Mouse (Mus musculus): Measurements from ENCODE around the gene Arhgap27.

The Arhgap27 gene

GRCm38 (mm10) chr11:103396236-103396635, 32.7 kb upstream of the Arhgap27 start:
- POLR2A ChIA-PET = interaction anchor here in 2 of 4 experiments (0.9 to 3.7 kb wide), 9 partner anchors 7 to 280 kb away, joined by 3 to 22 read pairs (median 4); partner anchors contain the start of genes Plekhm1 (in 2 of the 2) and Hexim1 (in 1 of the 2)

GRCm38 (mm10) chr11:103394604-103395003, 31.1 kb upstream of the Arhgap27 start:
- ChIA-PET CTCF (interaction anchor here in 3 of 4 experiments (1.0 to 1.8 kb wide), 3 partner anchors 8 to 36 kb away, joined by 3 to 9 read pairs (median 5); no protein-coding TSS in a partner anchor), POLR2A (interaction anchor here in 3 of 4 experiments (0.6 to 3.7 kb wide), 15 partner anchors 8 to 1167 kb away, joined by 3 to 22 read pairs (median 4); partner anchors contain the start of genes Plekhm1 (in 2 of the 3), Arhgap27 (in 1 of the 3) and Hexim1 (in 1 of the 3))

More at GRCm38 (mm10) chr11:103396236-103396635, 32.7 kb upstream of the Arhgap27 start:
- CTCF ChIA-PET = no interaction called here

- POLR2A ChIA-PET = interaction anchor here in 3 of 4 experiments (0.6 to 3.7 kb wide), 19 partner anchors 8 to 278 kb away, joined by 3 to 22 read pairs (median 5); partner anchors contain the start of genes Plekhm1 (in 2 of the 3), Arhgap27 (in 1 of the 3) and Hexim1 (in 1 of the 3)
- CTCF ChIA-PET = interaction anchor here (0.7 to 1.8 kb wide), 6 partner anchors 8 to 36 kb away, joined by 3 to 9 read pairs (median 4); no protein-coding TSS in a partner anchor
Observed at GRCm38 (mm10) chr11:103394025-103394424, 30.5 kb upstream of the Arhgap27 start.

- CTCF ChIA-PET = interaction anchor here in 2 of 4 experiments (0.5 to 1.0 kb wide), 2 partner anchors 22 to 28 kb away, joined by 3 read pairs; no protein-coding TSS in a partner anchor
Observed at GRCm38 (mm10) chr11:103387870-103388526, 24.5 kb upstream of the Arhgap27 start.

GRCm38 (mm10) chr11:103386827-103387226, 23.3 kb upstream of the Arhgap27 start:
- ChIA-PET POLR2A (interaction anchor here (0.7 to 4.1 kb wide), 14 partner anchors 11 to 350 kb away, joined by 3 to 26 read pairs (median 6); partner anchors contain the start of genes Plekhm1 (in 3 of the 4) and Arhgap27 (in 1 of the 4)), CTCF (no interaction called here)

More at GRCm38 (mm10) chr11:103387870-103388526, 24.5 kb upstream of the Arhgap27 start:
- POLR2A ChIA-PET = interaction anchor here (0.6 to 4.1 kb wide), 26 partner anchors 8 to 85 kb away, joined by 3 to 26 read pairs (median 5); partner anchors contain the start of genes Plekhm1 (in 3 of the 4) and Arhgap27 (in 1 of the 4)

GRCm38 (mm10) chr11:103381956-103382613, 18.6 kb upstream of the Arhgap27 start:
- CTCF ChIA-PET = interaction anchor here in 2 of 4 experiments (1.3 to 2.0 kb wide), 2 partner anchors 20 to 82 kb away, joined by 3 to 6 read pairs; no protein-coding TSS in a partner anchor
- POLR2A ChIA-PET = interaction anchor here in 2 of 4 experiments (0.7 to 2.2 kb wide), 9 partner anchors 10 to 32 kb away, joined by 3 to 9 read pairs (median 4); partner anchors contain the start of gene Plekhm1 (in 2 of the 2)

GRCm38 (mm10) chr11:103381505-103381904, 18.0 kb upstream of the Arhgap27 start:
- CTCF ChIA-PET = interaction anchor here in 2 of 4 experiments (0.6 to 1.3 kb wide), 2 partner anchors 20 to 83 kb away, joined by 3 to 7 read pairs; no protein-coding TSS in a partner anchor

GRCm38 (mm10) chr11:103380460-103380859, 17.0 kb upstream of the Arhgap27 start:
- POLR2A ChIA-PET = interaction anchor here in 3 of 4 experiments (0.5 to 2.2 kb wide), 7 partner anchors 9 to 322 kb away, joined by 3 to 9 read pairs (median 5); partner anchors contain the start of gene Plekhm1 (in 2 of the 3)

More at GRCm38 (mm10) chr11:103381505-103381904, 18.0 kb upstream of the Arhgap27 start:
- POLR2A ChIA-PET = interaction anchor here in 2 of 4 experiments (0.9 to 2.2 kb wide), 9 partner anchors 10 to 33 kb away, joined by 3 to 9 read pairs (median 4); partner anchors contain the start of gene Plekhm1 (in 1 of the 2)

GRCm38 (mm10) chr11:103378341-103378740, 14.8 kb upstream of the Arhgap27 start:
- ChIA-PET POLR2A (interaction anchor here in 2 of 4 experiments (1.2 to 1.3 kb wide), 3 partner anchors 10 to 34 kb away, joined by 3 to 4 read pairs (median 3); partner anchors contain the start of gene Plekhm1 (in 1 of the 2)), CTCF (no interaction called here)

More at GRCm38 (mm10) chr11:103380460-103380859, 17.0 kb upstream of the Arhgap27 start:
- CTCF ChIA-PET = interaction anchor here in 2 of 4 experiments (0.6 to 1.3 kb wide), 2 partner anchors 22 to 84 kb away, joined by 3 read pairs; no protein-coding TSS in a partner anchor

GRCm38 (mm10) chr11:103375772-103376171, 12.3 kb upstream of the Arhgap27 start:
- POLR2A ChIA-PET = interaction anchor here in 3 of 4 experiments (0.7 to 3.6 kb wide), 8 partner anchors 8 to 28 kb away, joined by 3 to 13 read pairs (median 5); partner anchors contain the start of gene Arhgap27 (in 1 of the 3)
- CTCF ChIA-PET = no interaction called here

GRCm38 (mm10) chr11:103375258-103375657, 11.8 kb upstream of the Arhgap27 start:
- ChIA-PET CTCF (interaction anchor here in 1 of 4 experiments (0.6 kb wide), 1 partner anchor 31 kb away, joined by 3 read pairs; no protein-coding TSS in a partner anchor), POLR2A (interaction anchor here (0.6 to 3.6 kb wide), 13 partner anchors 8 to 930 kb away, joined by 3 to 13 read pairs (median 3); partner anchors contain the start of genes Arhgap27 (in 1 of the 4) and Plekhm1 (in 1 of the 4))

- POLR2A ChIA-PET = interaction anchor here in 1 of 4 experiments (3.4 to 3.6 kb wide), 2 partner anchors 10 to 14 kb away, joined by 8 to 13 read pairs; no protein-coding TSS in a partner anchor
Observed at GRCm38 (mm10) chr11:103373922-103374321, 10.4 kb upstream of the Arhgap27 start.

GRCm38 (mm10) chr11:103372561-103372960, 9.1 kb upstream of the Arhgap27 start:
- ChIA-PET POLR2A (interaction anchor here in 2 of 4 experiments (1.2 to 3.4 kb wide), 8 partner anchors 9 to 31 kb away, joined by 3 to 18 read pairs (median 6); partner anchors contain the start of gene Arhgap27 (in 1 of the 2)), CTCF (interaction anchor here in 2 of 4 experiments (0.5 to 0.6 kb wide), 2 partner anchors 21 to 518 kb away, joined by 3 to 8 read pairs; no protein-coding TSS in a partner anchor)

More at GRCm38 (mm10) chr11:103373922-103374321, 10.4 kb upstream of the Arhgap27 start:
- CTCF ChIA-PET = no interaction called here

GRCm38 (mm10) chr11:103372068-103372467, 8.6 kb upstream of the Arhgap27 start:
- ChIA-PET CTCF (interaction anchor here in 1 of 4 experiments (1.3 kb wide), 1 partner anchor 30 kb away, joined by 4 read pairs; no protein-coding TSS in a partner anchor), POLR2A (interaction anchor here in 2 of 4 experiments (0.6 to 3.4 kb wide), 14 partner anchors 8 to 519 kb away, joined by 3 to 18 read pairs (median 4); partner anchors contain the start of gene Arhgap27 (in 1 of the 2))

- POLR2A ChIA-PET = interaction anchor here in 3 of 4 experiments (0.6 to 3.4 kb wide), 14 partner anchors 9 to 47 kb away, joined by 3 to 18 read pairs (median 4); partner anchors contain the start of genes Arhgap27 (in 1 of the 3) and Plekhm1 (in 1 of the 3)
- CTCF ChIA-PET = interaction anchor here in 2 of 4 experiments (0.6 to 1.3 kb wide), 3 partner anchors 10 to 96 kb away, joined by 3 to 4 read pairs (median 3); no protein-coding TSS in a partner anchor
Observed at GRCm38 (mm10) chr11:103371222-103371539, 7.7 kb upstream of the Arhgap27 start.

GRCm38 (mm10) chr11:103370397-103371221, 7.1 kb upstream of the Arhgap27 start:
- ChIA-PET POLR2A (interaction anchor here in 3 of 4 experiments (0.6 to 3.4 kb wide), 10 partner anchors 8 to 48 kb away, joined by 3 to 18 read pairs (median 6); partner anchors contain the start of genes Arhgap27 (in 1 of the 3) and Plekhm1 (in 1 of the 3)), CTCF (interaction anchor here in 2 of 4 experiments (0.6 to 1.3 kb wide), 3 partner anchors 10 to 95 kb away, joined by 3 to 4 read pairs (median 3); no protein-coding TSS in a partner anchor)

All from embryonic stem cell, embryonic (primary cell).